Mouse (Mus musculus) cortical plate, adult 2 months (tissue): Measurements from ENCODE around the gene Gng8.

Experiments
- CTCF ChIP-seq: fragments of 200-500 bp; IDR thresholded peaks from 2 replicates; pipeline ENCODE4 v1.5.1; 2011; ENCODE audit warnings: mild to moderate bottlenecking, control low read depth, low read length; ENCODE audit not compliant: insufficient read depth; ENCODE audit errors: extremely low read depth
- POLR2A ChIP-seq: fragments of 200-500 bp; IDR thresholded peaks from 2 replicates; pipeline ENCODE4 v1.6.1; 2011; ENCODE audit warnings: mild to moderate bottlenecking, low read length, control low read depth; ENCODE audit not compliant: insufficient read depth; ENCODE audit errors: extremely low read depth

DNA sequence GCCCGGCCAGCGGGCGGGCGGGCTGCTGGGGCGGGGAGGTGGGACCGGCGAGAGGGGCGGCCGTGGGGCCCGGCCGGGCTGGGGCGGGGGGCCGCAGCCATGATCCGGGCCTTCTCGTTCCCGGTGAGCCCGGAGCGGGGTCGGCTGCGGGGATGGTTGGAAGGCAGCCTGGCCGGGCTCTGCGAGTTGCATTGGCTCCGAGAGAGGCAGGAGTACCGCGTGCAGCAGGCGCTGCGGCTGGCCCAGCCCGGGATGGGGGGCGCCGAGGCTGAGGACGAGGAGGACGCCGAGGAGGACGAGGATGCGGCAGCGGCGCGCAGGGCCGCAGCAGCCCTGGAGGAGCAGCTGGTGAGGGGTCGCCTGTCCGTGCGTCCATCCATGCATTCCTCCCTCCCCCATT lies 16.3 kb upstream of the Gng8 start:
- no peak for TF ChIP-seq POLR2A
- TF ChIP-seq CTCF = no peak
